Mouse (Mus musculus): ENCODE data around the gene Pgap2. TPM values are rescaled to one million over a fixed set of nuclear protein-coding genes. Genes with fewer than 3 reads are reported as not detected.
"Not testable (repeated sequence)": the region's sequence is repeated elsewhere in the genome, so short reads cannot be mapped to it uniquely, and the experiment has no call there.

Pgap2 gene
- total RNA-seq, 2 experiments from 2014 or later: 23.1 to 24.6 TPM

DNA sequence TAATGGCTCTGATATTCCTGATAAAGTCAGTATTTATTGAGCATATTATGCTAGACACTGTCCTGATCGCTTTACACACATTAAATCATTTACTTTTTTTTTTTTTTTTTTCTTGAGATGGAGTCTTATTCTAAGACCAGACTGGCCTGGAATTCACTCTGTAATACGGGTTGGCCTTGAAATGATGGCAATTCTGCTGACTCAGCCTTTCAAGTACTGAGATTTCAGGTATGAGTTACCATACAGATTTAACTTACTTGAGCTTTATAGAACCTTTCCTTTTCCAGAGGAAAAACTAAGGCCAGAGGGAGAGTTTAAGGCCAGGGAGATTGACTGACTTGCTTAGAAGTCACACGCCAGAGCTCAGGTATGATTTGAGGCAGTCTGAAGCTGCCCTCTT, 46.6 kb downstream of the Pgap2 start:
- Histone ChIP-seq H3K4me3 (no peak overlapping the region), H3K27ac (no peak overlapping the region)
- DNase-seq (ENCODE audit: extremely low spot score in 1 of 2, low spot score in 2 of 2): no peak
- intact Hi-C loops (cut with DNase I): no loop called here
- no peak for TF ChIP-seq CTCF (IDR thresholded peaks at IDR 0.05)

DNA sequence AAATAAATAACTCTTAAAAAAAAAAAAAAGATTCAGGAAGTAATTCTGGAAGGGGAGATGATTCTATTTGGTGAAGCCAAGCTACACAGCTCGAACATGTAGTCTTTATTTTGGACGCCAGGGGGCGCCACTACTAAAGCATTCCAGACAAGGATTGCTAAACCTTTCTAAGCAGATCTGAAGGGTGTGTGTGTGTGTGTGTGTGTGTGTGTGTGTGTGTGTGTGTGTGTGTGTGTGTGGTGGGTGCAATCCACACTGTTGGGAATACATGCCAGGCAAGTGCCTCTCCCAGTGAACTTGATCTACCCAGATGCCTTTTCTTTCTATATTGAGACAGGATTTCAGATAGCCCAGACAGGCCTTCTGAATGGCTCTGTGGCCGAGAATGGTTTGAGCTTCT, 48.2 kb downstream of the Pgap2 start:
- intact Hi-C loops (cut with DNase I): loop anchor here (1.0 kb wide), 1 partner anchor 159 kb away; no protein-coding TSS in a partner anchor
- TF ChIP-seq CTCF (IDR thresholded peaks at IDR 0.05): peak; percentile 61
- peak; percentile 69 to 78 for DNase-seq (ENCODE audit: extremely low spot score in 1 of 2, low spot score in 2 of 2)
- Histone ChIP-seq H3K27ac (no peak overlapping the region), H3K4me3 (no peak overlapping the region)

DNA sequence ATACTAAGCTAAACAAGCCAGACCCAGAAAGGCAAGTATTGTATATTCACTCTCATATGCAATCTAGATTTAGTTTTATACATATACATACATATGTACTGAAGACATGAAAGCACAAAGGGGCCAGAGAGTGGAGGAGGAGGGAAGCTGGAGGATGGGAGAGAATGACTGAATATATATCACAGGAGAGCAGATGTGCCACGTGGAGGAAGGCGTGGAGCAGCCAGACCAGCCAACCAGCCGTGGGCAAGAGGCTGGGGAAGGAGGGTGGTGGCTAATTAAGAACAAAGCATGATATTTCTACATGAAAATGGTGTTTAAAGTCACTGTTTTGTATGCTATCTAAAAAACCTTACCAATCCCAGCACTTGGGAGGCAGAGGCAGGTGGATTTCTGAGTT, 48.7 kb downstream of the Pgap2 start:
- no peak overlapping the region for H3K27ac ChIP-seq
- intact Hi-C loops (cut with DNase I): loop anchor here (1.0 kb wide), 1 partner anchor 159 kb away; no protein-coding TSS in a partner anchor
- TF ChIP-seq CTCF (IDR thresholded peaks at IDR 0.05): no peak
- DNase-seq (ENCODE audit: extremely low spot score in 1 of 2, low spot score in 2 of 2): no peak
- no peak overlapping the region for H3K4me3 ChIP-seq

DNA sequence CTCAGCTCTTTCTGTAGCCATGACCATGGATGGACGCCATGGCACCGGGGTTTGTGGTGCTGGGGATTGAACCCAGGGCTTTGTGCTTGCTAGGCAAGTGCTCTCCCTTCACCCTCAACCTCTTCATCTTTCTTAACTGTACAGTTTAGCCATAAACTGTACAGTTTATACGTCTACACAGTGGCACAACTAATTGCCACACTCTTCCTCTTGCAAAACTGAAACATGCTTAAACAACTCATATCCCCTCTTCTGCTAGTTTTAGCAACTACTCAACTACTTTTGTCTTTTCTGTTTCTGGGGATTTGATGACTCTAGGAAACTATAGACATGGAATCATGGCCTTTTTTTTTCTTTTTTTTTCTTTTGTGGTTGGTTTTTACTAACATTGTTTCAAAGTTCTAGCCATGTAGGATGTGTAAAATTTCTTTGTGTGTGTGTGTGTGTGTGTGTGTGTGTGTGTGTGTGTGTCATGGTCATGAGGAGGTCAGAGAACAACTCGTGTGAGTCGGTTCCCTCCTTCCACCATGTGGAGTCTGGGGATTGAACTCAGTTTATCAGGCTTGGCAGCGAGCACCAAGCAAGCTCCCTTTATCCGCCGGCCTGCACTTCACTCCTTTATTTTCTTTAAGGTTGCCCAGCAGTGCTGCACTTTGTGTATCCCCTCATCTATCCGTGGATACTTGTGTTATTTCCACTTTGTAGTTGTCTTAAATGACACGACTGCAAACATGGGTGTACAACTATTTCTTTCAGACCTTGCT, 49.9 kb downstream of the Pgap2 start:
- TF ChIP-seq CTCF (IDR thresholded peaks at IDR 0.05): no peak
- Histone ChIP-seq H3K27ac (no peak overlapping the region), H3K4me3 (no peak overlapping the region)
- intact Hi-C loops (cut with DNase I): no loop called here
- DNase-seq (ENCODE audit: extremely low spot score in 1 of 2, low spot score in 2 of 2): no peak

DNA sequence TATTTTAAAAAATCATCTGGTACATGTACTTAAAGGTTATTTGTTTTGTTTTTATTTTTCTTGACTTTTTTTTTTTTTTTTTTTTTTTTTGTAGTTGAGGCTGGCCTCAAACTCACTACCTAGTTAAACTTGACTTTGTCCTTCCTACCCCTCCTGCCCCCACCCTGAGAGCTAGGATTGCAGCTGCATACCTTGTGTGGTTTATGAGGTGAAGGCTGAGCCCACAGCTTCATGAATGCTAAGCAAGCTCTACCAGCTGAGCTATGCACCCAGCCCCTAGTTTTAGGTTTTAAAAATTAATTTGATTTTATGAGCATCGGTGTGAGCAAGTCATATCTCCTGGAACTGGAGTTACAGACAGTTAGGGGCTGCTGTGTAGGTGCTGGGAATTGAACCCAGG, 50.5 kb downstream of the Pgap2 start:
- no peak for TF ChIP-seq CTCF (IDR thresholded peaks at IDR 0.05)
- intact Hi-C loops (cut with DNase I): no loop called here
- no peak for DNase-seq (ENCODE audit: extremely low spot score in 1 of 2, low spot score in 2 of 2)
- Histone ChIP-seq H3K4me3 (no peak overlapping the region), H3K27ac (no peak overlapping the region)

DNA sequence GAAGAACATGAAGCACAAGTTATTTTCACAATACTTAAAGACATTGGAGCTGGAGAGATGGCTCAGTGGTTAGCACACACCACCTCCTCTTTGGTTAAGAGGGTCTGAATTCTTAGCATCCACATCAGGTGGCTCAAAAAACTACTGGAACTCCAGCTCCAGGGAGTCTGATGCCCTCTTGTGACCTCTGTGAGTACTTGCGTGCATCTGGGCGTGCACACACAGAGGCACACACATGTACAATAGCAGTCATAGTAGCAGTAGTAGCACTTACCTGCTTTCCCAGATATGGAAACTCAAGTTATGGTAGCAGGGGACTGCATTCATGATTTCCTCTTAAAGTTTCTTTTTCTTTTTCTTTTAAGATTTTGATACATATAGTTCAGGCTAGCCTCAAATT, 53.0 kb downstream of the Pgap2 start:
- TF ChIP-seq CTCF (IDR thresholded peaks at IDR 0.05): no peak

DNA sequence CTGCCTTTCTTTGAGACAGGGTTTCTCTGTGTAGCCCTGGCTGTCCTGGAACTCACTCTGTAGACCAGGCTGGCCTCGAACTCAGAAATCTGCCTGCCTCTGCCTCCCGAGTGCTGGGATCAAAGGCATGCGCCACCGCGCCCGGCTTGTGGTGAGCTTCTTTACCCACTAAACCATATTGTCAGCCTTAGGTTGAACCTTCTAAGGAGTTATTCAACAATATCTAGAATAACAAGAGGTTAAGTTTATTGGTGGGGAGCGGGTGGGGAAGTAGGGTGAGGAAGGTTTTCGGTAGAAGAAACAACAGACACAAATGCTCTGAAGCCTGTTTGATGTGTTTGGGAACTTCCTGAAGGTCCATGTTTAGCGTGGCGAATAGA, 56.0 kb downstream of the Pgap2 start:
- intact Hi-C loops (cut with DNase I): loop anchor here (5.0 kb wide), 2 partner anchors 86 to 101 kb away; no protein-coding TSS in a partner anchor
- not testable (repeated sequence) for DNase-seq (ENCODE audit: extremely low spot score in 1 of 2, low spot score in 2 of 2); H3K4me3 ChIP-seq; H3K27ac ChIP-seq

More for the DNA sequence above, 53.0 kb downstream of the Pgap2 start:
- no peak overlapping the region for H3K4me3 ChIP-seq
- DNase-seq (ENCODE audit: extremely low spot score in 1 of 2, low spot score in 2 of 2): no peak
- intact Hi-C loops (cut with DNase I): no loop called here
- H3K27ac ChIP-seq: no peak overlapping the region

DNA sequence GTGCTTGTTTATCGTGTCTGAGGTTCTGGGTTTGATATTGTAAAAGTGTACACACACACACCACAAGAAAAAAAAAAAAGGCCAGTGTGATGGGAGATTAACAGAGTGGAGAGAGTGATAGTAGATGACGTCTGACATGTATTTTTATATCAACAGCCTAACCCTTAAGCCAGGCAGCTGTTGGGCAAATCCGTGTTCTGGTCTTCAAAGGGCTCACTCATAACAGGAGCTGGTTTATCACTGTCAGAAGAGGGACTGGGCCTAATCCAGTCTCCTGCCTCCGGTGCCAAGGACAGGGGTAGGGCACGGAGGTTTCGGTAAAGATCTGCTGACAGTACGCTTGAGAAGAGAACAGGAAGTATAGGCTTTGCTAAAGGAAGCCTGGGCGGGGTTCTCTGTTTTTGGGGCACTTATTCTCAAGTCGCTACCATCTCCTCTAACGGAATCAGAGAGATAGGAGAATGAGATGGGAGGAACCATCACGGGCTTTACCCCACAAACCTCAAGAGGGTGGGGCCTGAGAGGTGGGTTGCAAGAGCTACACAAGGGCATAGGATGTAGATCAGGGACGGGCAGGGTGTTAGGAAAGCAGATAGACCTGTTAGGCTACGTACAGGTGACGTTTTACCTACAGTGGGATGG, 56.5 kb downstream of the Pgap2 start:
- peak in 1 of 2 experiments; percentile 11 for DNase-seq (ENCODE audit: extremely low spot score in 1 of 2, low spot score in 2 of 2)
- TF ChIP-seq CTCF (IDR thresholded peaks at IDR 0.05): no peak

DNA sequence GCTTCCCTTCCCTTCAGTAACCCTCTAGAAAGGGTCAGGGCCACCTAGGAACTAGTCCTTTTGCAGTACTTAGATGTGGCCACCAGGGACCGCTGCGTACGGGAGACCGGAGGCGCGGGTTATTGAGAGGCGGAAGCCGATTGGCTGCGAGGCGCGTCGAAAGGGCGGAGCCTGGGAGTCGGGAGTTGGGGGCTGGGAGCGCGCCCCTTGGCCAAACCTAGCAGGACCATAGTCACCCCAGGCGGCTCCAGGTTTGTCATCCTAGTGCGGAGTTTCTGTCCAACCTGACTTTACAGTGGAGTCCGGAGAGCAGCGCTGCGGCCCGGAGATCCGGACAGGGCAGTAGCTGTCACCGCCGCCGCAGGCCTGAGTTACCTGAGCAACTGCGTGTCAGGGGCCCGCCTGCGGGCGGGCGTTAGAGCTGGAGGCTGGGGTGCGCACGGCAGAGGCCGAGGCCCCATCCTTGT, 57.1 kb downstream of the Pgap2 start:
- Histone ChIP-seq H3K4me3 (peak overlapping the region; percentile 100), H3K27ac (peak overlapping the region; percentile 89)
- TF ChIP-seq CTCF (IDR thresholded peaks at IDR 0.05): peak; percentile 96
- peak; percentile 93 to 95 for DNase-seq (ENCODE audit: extremely low spot score in 1 of 2, low spot score in 2 of 2)
- intact Hi-C loops (cut with DNase I): loop anchor here (1.0 to 5.0 kb wide), 3 partner anchors 85 to 150 kb away; no protein-coding TSS in a partner anchor

More for the DNA sequence above, 56.5 kb downstream of the Pgap2 start:
- Histone ChIP-seq H3K4me3 (no peak overlapping the region; the same call in 1 of the 2 replicates), H3K27ac (no peak overlapping the region; the same call in 1 of the 2 replicates)
- intact Hi-C loops (cut with DNase I): loop anchor here (1.0 to 5.0 kb wide), 3 partner anchors 86 to 151 kb away; no protein-coding TSS in a partner anchor

DNA sequence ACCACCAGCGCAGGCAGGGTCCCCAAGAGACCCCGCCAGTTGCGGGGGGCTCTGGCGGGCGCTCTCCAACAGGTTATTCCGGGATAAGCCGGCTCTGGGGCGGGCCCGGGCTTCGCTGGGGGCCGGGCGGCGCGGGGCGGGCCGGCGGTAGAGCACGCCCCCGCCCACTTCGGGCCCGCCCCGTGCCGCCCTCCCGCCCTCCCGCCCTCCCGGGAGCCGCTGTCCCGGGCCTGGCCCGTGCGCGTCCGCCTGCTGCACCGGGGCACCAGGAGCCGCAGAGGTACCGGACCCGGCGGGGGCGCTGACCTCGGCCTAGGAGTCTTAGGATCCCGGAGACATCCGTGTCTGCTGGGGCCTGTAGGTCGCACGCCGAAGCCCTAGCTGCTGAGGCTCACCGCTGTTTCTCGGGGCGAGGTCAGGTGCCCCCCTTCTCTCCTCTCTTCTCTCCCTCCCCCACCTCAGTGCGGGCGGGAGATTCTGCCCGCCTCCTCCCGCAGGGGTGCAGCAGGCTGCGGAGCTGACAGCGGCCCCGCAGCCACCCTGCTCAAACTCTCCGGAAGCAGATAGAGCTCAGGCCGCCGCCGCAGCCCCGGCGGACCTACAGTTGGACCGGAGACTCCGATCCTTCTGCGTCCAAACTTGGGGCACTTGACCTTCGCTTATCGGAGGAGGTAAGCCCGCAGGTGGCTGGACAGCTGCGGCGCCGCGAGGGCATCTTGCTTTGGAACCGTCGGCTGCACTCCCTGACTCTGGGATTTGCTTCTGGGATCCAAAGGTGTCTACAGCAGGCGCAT, 57.8 kb downstream of the Pgap2 start, which contains the start of gene Stim1:
Stim1 (plus strand) TSS at position 206 of the 794 bp plus-strand sequence.
- TF ChIP-seq CTCF (IDR thresholded peaks at IDR 0.05): no peak
- intact Hi-C loops (cut with DNase I): loop anchor here (1.0 to 5.0 kb wide), 3 partner anchors 85 to 150 kb away; no protein-coding TSS in a partner anchor
- peak; percentile 55 to 62 for DNase-seq (ENCODE audit: extremely low spot score in 1 of 2, low spot score in 2 of 2)
- Histone ChIP-seq H3K4me3 (peak within 1 kb of the TSS; percentile 100), H3K27ac (peak within 1 kb of the TSS; percentile 89)

DNA sequence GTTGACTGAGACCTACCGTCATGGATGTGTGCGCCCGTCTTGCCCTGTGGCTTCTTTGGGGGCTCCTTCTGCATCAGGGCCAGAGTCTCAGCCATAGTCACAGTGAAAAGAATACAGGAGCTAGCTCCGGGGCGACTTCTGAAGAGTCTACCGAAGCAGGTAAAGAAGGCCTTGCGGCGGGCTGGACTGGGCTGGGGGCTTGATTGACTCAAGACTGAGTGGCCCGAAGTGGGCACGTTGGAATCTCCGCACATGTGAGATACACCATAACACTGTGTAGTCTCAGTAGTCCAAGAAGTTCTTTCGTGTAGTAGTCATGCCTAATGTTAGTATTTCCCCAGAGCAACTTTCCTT, 58.4 kb downstream of the Pgap2 start:
- intact Hi-C loops (cut with DNase I): loop anchor here (5.0 kb wide), 2 partner anchors 84 to 99 kb away; no protein-coding TSS in a partner anchor
- Histone ChIP-seq H3K27ac (peak overlapping the region; percentile 85; the same call in 1 of the 2 replicates), H3K4me3 (peak overlapping the region; percentile 100)
- DNase-seq (ENCODE audit: extremely low spot score in 1 of 2, low spot score in 2 of 2): no peak
- TF ChIP-seq CTCF (IDR thresholded peaks at IDR 0.05): no peak
